Mouse (Mus musculus) adrenal gland (tissue): ENCODE measurements around the gene Bhlhe40.

Source experiments
- intact Hi-C: fragments of 180-260 bp; cut with DNase I; formaldehyde crosslinking; loops from one replicate; pipeline ENCODE4 v1.15.1; 2025
- long read RNA-seq, 2 experiments: library from polyadenylated mRNA; unstranded; transcript quantifications; one replicate each; pipeline ENCODE4 v2.0.0; 2020; ENCODE audit warnings: borderline replicate concordance in 1 of 2; ENCODE audit not compliant: insufficient replicate concordance in 1 of 2

Gene Bhlhe40
- long read RNA-seq, experiment 1, transcript Bhlhe40-204 (1 exons, 2,620 nt): minor isoform, 9 of 31 reads
- long read RNA-seq, experiment 1, transcript Bhlhe40-201 (5 exons, 3,113 nt): major isoform, 19 of 31 reads
- long read RNA-seq, experiment 1, partial matches to known transcripts: 2 of 31 reads
- long read RNA-seq, experiment 1, other reads (novel, unspliced or antisense): 1 of 31 reads
- long read RNA-seq, experiment 2, transcript Bhlhe40-204 (1 exons, 2,620 nt): minor isoform, 6 of 44 reads
- long read RNA-seq, experiment 2, transcript Bhlhe40-201 (5 exons, 3,113 nt): major isoform, 36 of 44 reads
- long read RNA-seq, experiment 2, partial matches to known transcripts: 0 of 44 reads
- long read RNA-seq, experiment 2, other reads (novel, unspliced or antisense): 1 of 44 reads

DNA sequence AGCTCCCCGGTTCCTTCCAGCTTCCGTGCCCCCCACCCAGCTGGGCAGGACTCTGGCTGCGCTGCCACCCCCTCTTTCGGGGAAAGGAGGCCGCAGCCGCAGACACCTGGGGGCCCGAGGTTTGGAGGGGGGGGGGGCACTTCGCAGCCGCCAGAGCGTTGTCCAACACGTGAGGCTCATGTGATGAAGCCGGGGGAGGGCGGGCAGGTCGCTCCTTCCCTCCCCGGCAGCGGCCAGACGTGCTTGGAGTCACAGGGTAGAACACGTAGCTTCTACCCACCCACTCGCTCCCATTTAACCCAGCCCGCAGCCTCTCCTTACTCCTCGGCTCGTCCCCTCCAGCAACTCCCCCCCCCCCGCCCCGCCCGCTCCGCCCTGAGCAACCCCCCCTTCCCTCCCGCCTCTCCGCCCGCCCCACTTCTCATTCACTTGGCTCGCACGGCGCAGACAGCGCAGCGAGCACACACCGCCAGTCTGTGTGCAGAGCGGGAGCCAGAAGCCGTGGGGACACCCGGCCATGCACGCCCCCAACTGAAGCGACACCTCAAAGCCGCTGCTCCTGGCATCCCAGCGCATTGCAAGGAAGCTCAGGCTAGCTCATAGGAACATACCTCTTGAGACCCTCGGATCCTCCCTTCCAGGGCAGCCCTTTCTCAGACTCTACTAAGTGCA lies at the start of gene Bhlhe40:
Bhlhe40 (plus strand) TSS at position 424 of the 672 bp plus-strand sequence.
- intact Hi-C loops: loop anchor here (2.0 to 10.0 kb wide), 2 partner anchors 186 to 236 kb away; no protein-coding TSS in a partner anchor

DNA sequence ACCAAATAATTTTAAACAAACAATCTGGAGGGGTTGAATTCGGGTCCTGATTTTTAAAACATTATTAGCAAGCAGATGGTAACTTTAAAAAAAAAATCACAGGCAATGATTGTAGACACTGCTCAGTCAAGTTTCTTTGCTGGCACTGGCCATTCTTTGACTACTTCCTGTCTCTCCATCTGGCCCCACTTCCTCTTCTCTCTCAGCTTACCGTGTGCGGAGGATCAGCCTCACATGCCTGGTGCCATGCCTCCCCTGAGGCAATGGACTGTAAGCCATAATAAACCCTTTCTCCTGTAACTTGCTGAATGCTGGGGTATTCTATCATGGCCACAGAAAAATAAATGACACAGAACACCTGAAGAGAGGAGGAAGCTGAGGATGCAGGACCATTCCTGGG lies 48.8 kb upstream of the Bhlhe40 start:
- intact Hi-C loops: loop anchor here (5.0 kb wide), 1 partner anchor 41 kb away; no protein-coding TSS in a partner anchor

DNA sequence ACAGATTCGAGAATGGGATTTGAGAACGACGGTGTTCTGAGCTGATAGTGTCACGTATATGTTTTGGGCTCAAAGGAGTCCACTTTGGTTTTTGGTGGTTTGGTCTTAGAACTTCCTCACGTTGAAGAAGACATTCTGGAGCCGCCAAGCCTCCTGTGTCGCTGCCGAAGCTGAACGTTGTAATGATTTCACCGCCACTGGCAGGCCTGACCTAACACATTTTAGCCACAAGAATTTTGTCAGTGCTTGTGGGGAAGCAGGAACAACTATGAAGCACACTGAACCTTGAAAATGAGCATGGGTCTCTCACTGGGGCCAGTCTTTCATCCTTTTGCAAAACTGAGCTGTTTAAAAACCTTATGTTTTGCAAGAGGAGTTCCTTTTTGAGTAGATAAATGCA lies 42.4 kb upstream of the Bhlhe40 start:
- intact Hi-C loops: no loop called here

DNA sequence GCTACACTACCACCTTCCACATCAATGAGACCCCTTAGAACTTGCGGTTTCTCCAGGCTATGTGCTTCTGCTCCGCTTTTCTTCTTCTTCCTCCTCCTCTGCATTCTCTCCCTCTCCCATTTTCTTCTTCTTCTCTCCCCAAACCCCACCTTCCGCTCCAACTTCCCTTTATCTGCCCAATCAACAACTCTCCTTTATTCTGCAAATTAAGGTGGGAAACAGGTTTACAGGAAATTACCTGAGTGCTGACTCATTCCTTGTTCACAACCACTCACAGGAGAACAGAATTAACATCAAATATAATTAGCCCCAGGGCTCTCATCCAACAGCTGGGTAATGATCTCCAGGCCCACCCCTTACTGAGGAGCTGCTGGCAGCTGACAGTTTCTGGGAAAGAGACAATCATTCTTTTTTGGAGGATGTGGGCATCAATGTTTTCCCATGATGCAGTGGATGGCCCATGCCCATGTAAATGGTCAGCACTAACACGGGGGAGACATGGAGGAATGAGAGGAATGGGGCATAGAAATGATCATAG lies 37.3 kb upstream of the Bhlhe40 start:
- intact Hi-C loops: no loop called here

DNA sequence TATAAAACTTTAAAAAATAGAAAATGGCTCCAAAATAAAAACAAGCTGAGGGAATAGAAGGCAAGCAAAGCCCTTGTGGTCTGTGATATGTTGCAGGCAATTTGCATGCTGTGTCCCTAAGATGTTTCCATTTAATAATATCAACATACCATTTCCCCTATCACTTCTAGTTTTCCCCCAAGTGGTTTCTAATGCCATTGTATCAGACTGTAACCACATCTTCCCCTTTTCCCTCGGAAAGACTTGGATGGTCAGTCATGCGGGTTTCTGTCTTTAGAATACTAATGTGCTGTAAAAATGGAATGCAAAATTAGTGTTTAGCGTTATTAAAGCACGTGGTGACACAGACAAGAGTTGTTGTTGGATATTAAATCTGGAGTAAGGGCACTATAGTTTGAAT lies 35.5 kb upstream of the Bhlhe40 start:
- intact Hi-C loops: no loop called here

DNA sequence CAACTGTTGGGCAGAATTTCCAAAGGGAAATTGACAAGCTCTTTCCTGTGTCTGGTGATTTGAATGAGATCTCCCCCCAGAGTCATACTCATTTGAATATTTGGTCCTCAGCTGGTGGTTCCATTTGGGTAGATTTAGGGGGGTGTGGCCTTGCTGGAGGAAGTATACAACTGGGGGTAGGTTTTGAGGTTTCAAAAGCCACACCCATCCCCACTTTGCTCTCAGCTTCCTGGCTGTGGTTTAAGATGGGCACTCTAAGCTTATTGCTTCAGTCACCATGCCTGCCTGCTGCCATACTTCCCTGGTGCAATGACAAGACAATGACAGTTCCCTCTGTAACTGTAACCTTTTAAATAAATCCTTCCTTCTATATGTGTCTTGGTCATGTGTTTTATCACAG lies 29.7 kb upstream of the Bhlhe40 start:
- intact Hi-C loops: no loop called here

DNA sequence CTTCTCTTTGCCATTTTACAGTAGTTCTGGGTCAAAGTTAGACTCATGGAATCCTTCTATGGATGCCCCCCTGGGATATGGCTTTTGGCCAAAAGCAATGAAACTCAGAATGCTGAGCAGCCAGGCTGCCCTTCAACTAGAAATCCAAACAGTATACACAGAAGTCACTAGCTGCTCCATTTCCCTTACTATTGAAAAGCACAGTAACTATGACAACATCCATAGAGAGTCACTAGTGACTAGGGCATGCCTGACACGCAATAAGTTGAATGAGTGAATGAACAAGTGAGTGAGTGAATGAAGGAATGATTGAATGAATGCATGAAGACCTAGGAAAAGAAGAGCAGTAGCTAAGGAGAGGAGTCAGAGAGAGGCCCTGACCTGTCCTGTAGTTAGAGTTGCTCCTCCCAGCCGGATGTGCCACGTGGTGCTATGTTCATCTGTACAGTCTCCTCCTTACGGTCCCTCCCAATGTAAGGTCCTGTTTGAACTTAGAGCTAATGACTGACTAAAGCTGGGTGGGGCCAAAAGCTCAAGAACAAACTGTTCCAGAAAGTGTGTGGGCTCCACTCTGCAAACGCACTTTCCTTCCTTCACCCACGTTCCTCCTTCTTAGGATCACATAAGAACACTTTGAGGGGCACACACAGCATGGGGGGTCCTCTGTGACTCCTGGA lies 22.1 kb upstream of the Bhlhe40 start:
- intact Hi-C loops: no loop called here

DNA sequence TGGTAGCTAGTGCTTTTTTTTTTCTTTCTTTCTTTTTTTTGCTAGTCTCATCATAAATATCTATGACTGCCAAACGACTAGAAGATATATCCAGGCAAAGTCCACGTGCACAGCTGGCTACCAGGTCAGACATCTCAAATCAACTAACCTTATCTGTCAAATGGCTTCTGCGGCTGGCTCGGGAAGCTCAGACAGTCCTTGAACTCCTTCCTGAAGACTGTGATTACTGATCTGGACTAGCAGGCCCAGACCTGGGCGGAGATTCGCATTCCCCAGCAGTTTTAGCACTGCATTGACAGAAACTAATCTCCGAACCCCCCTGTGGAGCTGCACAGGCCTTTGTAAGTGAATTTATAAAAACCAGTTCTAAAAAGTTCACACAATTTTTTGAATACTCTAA lies 18.4 kb upstream of the Bhlhe40 start:
- intact Hi-C loops: no loop called here

DNA sequence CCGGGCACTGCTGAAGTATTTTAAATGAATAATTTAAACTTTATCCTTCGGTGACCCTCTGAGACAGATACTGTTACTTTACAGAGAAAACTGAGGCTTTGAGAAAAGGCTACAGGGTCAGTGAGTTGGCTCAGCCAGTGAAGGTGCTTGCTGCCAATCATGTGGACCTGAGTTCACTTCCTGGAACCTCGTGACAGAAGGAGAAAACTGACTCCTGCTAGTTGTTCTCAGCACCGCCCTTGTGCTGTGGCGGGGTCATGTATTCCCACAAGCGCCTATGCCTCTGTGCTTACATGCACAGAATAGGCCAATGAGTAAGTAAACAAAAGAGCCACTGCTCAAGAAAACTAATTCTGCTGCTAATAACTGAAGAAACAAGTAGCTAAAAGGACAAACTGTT lies 17.4 kb upstream of the Bhlhe40 start:
- intact Hi-C loops: no loop called here

DNA sequence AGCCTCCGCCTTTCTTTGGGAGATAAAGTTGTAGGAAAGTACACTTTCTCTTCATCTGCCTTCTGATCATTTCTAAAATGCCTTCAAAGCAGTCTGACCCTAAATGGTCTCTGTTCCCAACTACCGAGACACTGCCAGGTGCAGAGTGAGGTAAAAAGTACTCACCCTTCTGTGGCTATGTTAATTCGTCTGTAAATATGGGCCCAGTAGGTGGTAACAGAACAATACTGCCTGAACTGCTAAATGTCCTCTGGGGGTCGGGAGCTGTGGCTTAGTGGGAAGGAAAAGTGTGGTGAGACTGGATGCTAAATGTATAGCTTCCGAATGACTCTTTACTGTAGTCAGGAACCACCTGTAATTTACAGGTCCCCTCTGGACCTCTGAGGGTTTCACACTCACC lies 16.1 kb upstream of the Bhlhe40 start:
- intact Hi-C loops: no loop called here

DNA sequence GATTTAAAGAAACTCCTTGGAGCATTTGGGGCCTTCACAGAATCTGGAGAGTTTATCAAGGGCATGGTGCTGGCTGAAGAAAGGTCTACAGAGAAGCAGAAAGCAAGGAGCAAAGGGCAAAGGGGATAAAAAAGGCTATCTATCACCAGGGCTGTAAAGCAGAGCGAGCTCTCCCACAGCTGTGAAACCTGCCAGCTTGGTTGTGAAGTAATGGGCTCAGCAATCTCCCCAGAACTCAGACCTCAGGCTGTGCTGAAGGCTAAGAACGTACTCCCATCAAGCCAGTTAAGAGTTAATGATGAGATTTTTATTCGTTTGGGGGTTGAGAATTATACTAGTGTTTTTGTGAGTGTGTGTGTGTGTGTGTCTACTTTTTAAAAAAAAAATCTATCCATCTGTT lies 13.3 kb upstream of the Bhlhe40 start:
- intact Hi-C loops: no loop called here

DNA sequence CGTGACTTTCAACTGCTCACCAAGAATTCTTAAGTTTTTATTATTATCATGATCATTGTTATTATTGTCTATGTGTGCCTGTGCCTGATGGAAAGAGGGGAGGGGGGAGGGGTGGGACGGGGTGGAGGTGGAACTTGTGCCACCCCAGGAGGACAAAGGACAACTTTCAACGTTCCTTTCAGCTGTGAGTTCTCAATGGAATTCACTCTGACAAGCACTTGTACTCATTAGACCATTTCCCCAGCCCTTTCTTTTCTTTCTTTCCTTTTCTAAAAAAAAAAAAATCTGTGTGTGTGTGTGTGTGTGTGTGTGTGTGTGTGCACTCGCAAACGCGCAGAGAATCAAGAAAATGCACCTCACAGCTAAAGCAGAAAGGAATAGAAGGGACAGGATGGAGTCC lies 12.4 kb upstream of the Bhlhe40 start:
- intact Hi-C loops: no loop called here

DNA sequence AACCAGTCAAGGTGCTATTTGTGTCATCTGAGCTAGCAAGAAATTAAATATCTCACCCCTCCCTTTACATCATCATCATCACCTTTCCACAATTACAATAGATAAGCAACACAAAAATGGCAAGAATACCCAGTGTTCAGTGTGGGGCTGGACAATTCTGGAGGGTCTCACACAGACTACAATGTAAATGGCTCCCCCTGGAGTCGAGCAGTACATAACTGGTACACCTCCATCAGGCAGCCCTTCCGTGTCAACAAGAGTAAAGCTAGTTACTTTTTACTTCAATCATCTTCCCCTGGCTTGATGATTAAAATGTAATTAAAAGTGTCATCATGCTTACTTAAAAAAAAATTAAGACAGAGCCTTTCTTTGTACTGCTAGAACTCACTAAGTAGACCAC lies 4.6 kb upstream of the Bhlhe40 start:
- intact Hi-C loops: loop anchor here (5.0 kb wide), 1 partner anchor 84 kb away; no protein-coding TSS in a partner anchor

DNA sequence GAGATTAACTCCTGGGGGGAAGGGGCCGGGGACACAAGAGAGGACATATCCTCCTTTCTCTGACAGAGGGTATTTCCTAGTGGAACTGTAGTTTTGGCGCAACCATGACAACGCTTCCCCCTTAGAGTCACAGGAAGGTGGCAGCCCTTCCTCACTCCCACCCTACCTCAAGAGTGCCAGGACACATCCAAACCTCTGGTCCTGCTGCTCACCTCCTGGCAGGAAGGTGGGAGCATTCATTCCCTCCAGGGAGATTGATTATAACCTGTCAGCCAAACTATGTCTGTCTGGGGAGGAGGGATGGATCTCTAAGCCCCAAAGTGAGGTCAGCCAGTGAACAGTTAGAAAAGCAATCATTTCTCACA lies 2.4 kb upstream of the Bhlhe40 start:
- intact Hi-C loops: loop anchor here (5.0 kb wide), 1 partner anchor 86 kb away; no protein-coding TSS in a partner anchor

DNA sequence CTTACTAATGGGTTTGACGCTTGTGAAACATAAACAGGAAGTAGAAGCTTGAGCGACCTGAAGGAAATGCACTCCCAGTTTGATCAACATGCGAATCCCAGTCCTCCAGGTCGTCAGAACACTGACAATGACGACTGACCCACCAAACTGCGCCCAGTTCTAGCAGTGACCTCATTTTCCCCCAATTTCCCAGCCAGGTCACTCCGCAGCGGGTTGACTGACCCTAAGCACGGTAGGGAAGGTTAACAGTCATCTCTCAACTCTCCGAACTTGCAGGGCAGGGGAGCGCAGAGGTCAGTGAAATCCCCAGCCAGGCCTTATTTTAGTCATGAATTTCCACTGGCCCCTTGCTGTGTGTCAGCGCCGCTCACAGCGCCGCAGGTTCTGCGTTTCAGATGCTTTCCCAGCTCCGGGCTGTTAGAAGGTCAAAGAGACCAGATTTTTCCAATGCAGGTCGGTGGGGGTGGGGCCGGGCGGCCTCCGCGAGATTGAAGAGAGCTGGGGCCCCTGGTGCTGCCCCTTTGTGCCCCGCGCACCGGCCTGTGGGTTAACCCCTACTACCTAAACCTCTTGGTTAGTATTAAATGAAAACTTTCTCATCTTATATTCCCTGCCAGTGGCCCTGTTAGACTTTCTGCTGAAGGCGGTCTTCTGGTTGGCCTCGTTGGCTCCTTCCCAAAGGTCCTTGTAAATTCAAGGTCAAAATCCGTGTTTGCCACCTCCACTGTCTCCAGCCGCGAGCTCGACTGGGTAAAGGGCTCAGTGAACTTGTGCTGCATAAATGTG lies 1.8 kb upstream of the Bhlhe40 start:
- intact Hi-C loops: loop anchor here (5.0 kb wide), 1 partner anchor 86 kb away; no protein-coding TSS in a partner anchor

DNA sequence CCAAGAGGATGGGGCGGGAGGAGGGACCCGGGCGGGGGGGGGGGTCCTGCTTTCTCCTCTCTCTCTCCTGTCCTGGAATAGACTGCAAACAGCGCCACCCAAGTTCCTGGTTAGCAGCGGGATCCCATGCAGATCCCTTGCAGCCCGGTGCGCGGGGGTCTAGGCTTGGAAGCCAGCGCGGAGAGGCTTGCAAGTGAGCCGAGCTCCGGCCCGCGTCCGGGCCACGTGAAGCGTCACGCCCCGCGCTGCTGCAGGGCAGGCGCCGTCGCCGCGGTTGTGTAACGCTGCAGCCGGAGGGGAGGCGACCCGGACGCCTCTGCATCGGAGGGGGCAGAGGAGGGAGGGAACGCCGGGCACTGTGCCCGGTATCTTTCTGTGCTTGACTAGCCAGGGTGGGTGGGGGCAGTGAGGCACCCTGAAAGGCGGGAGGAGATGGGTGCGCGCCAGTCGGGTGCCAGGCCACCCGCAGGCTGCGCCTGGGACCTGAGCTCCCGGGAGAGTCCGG lies 1.2 kb upstream of the Bhlhe40 start:
- intact Hi-C loops: loop anchor here (5.0 kb wide), 1 partner anchor 87 kb away; no protein-coding TSS in a partner anchor

DNA sequence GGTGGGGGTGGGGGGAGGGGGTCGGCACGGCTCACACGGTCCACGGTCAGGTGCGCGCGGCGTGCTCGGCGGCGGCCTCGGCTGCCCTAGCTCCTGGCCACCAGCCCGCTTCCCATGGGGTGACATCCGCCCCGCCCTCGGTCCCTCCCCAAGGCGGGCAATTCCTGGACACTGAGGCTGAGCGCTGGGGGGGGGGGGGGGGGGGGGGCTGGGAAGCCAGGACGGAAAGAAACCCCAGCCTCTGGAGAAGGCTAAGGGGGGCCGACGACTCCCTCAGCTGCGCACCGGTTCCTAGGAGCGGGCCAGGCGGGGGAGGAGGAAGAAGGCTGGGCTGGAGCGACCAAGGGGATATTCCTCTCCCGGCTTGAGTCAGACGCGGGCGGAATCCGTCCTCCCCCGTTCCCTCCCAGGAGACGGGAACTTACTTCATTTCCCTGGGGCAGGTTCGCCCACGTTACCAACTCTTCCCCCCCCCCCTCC lies 663 bp upstream of the Bhlhe40 start:
- intact Hi-C loops: loop anchor here (2.0 to 10.0 kb wide), 3 partner anchors 87 to 235 kb away; no protein-coding TSS in a partner anchor

DNA sequence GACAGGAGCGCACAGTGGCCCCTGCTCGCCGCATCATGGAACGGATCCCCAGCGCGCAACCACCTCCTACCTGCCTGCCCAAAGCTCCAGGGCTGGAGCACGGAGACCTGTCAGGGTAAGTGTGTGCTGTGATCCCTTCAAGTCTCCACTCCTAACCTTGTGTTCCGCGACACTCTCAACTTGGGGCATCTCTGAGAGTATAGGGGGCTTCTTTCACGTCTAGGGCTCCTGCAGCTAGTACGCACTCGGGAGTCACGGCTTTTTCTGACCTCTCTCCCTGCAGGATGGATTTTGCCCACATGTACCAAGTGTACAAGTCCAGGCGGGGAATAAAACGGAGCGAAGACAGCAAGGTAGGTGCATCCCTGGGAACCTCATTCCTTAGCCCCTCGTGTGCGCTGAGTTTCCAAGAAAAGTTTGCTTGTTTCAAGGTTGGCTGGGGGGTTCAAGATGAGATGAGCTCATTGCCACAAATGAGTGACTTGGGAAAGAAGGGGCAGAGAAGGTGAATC lies 505 bp downstream of the Bhlhe40 start:
- intact Hi-C loops: loop anchor here (2.0 to 10.0 kb wide), 2 partner anchors 186 to 236 kb away; no protein-coding TSS in a partner anchor

DNA sequence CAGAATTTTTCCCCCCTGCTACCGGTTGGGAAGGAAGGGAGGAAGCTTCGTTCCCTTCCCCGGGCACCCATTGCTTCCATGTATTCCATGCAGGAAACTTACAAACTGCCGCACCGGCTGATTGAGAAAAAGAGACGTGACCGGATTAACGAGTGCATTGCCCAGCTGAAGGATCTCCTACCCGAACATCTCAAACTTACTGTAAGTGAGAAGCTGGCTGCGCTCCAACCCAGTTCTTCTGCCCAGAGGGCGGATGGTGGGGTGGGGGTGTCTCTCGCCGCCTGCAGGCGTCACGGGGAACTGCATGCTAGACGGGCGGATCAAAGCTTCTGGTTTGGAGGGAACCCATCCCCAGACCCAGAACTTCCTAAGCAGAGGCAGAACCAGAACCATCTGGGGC lies 983 bp downstream of the Bhlhe40 start:
- intact Hi-C loops: loop anchor here (2.0 to 10.0 kb wide), 2 partner anchors 187 to 237 kb away; no protein-coding TSS in a partner anchor

DNA sequence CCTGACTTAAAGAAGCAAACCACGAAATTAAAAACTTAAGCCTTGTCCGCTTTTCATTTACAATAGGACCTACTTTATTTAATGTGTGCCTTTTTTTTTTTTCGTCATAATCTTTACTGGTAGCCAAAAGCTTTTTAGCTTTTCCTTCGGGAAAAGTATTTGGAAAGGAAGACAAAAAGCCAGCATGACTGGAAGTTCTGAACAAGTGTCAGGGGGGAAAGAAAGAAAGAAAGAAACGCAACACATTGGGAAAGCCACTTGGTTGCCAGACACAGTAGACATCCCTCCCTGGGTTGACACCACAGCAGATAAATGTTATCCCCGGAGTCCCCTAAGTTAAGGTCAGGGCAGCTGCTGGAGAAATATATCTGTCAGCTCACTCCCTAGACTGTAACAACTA lies 1.5 kb downstream of the Bhlhe40 start:
- intact Hi-C loops: loop anchor here (2.0 to 10.0 kb wide), 2 partner anchors 187 to 237 kb away; no protein-coding TSS in a partner anchor
